Mouse (Mus musculus): Measurements from ENCODE around the gene Tmem186. TPM values are rescaled to one million over a fixed set of nuclear protein-coding genes. Genes with fewer than 3 reads are reported as not detected.
A peak's percentile ranks its signal among the peaks of the same experiment; 100 is the strongest.

Gene Tmem186
- polyA plus RNA-seq, 1 experiment from 2014 or later = 16.8 TPM

- no peaks in the 10 kb centered on the region for H3K4me1 ChIP-seq (replicated peaks; ENCODE audit: control insufficient read depth, insufficient read depth, low read length)
- H3K9me3 ChIP-seq (ENCODE audit: control insufficient read depth, low read length) = no peaks in the 10 kb centered on the region
- H3K9ac ChIP-seq (ENCODE audit: low read length) = no peak overlapping the region
- H3K27ac ChIP-seq (ENCODE audit: low read depth) = no peak overlapping the region
- no peak overlapping the region for H3K4me2 ChIP-seq (ENCODE audit: low read length)
- peak; percentile 63 for DNase-seq (ENCODE audit: low spot score)
- WGBS = 54% methylated on average over 4 of the region's 4 CpGs
- H3K4me3 ChIP-seq (ENCODE audit: low read depth, low read length) = no peak overlapping the region
- no peaks in the 10 kb centered on the region for H3K36me3 ChIP-seq (ENCODE audit: control insufficient read depth, insufficient read depth, low read length)
- ATAC-seq (replicated peaks; ENCODE audit: low FRiP score, low TSS enrichment, low read depth) = no peak
- no peaks in the 10 kb centered on the region for H3K27me3 ChIP-seq (replicated peaks; ENCODE audit: control insufficient read depth, insufficient read depth, low read length)
Measured at GRCm38 (mm10) chr16:8676800-8677199, 39.3 kb upstream of the Tmem186 start.

GRCm38 (mm10) chr16:8676228-8676627, 38.7 kb upstream of the Tmem186 start:
- H3K4me1 ChIP-seq (replicated peaks; ENCODE audit: control insufficient read depth, insufficient read depth, low read length) = no peaks in the 10 kb centered on the region
- no peak overlapping the region for H3K4me3 ChIP-seq (ENCODE audit: low read depth, low read length)
- DNase-seq (ENCODE audit: low spot score) (no peak), ATAC-seq (replicated peaks; ENCODE audit: low FRiP score, low TSS enrichment, low read depth) (no peak)
- H3K27ac ChIP-seq (ENCODE audit: low read depth) = no peak overlapping the region
- no peaks in the 10 kb centered on the region for H3K27me3 ChIP-seq (replicated peaks; ENCODE audit: control insufficient read depth, insufficient read depth, low read length)
- no peaks in the 10 kb centered on the region for H3K9me3 ChIP-seq (ENCODE audit: control insufficient read depth, low read length)
- H3K4me2 ChIP-seq (ENCODE audit: low read length) = no peak overlapping the region
- H3K9ac ChIP-seq (ENCODE audit: low read length) = no peak overlapping the region
- H3K36me3 ChIP-seq (ENCODE audit: control insufficient read depth, insufficient read depth, low read length) = no peaks in the 10 kb centered on the region
- 75% methylated on average over 2 of the region's 2 CpGs for WGBS

- no peaks in the 10 kb centered on the region for H3K36me3 ChIP-seq (ENCODE audit: control insufficient read depth, insufficient read depth, low read length)
- no peak overlapping the region for H3K27ac ChIP-seq (ENCODE audit: low read depth)
- ATAC-seq (replicated peaks; ENCODE audit: low FRiP score, low TSS enrichment, low read depth) (no peak), DNase-seq (ENCODE audit: low spot score) (no peak)
- no peak overlapping the region for H3K9ac ChIP-seq (ENCODE audit: low read length)
- H3K4me1 ChIP-seq (replicated peaks; ENCODE audit: control insufficient read depth, insufficient read depth, low read length) = peaks cover 3% of the 10 kb centered on the region
- H3K4me2 ChIP-seq (ENCODE audit: low read length) = no peak overlapping the region
- no peaks in the 10 kb centered on the region for H3K9me3 ChIP-seq (ENCODE audit: control insufficient read depth, low read length)
- no peak overlapping the region for H3K4me3 ChIP-seq (ENCODE audit: low read depth, low read length)
- WGBS = 83% methylated on average over 8 of the region's 8 CpGs
- no peaks in the 10 kb centered on the region for H3K27me3 ChIP-seq (replicated peaks; ENCODE audit: control insufficient read depth, insufficient read depth, low read length)
Measured at GRCm38 (mm10) chr16:8675559-8675958, 38.0 kb upstream of the Tmem186 start.

GRCm38 (mm10) chr16:8674165-8674564, 36.7 kb upstream of the Tmem186 start:
- peaks cover 17% of the 10 kb centered on the region for H3K4me1 ChIP-seq (replicated peaks; ENCODE audit: control insufficient read depth, insufficient read depth, low read length)
- 4% methylated on average over 8 of the region's 8 CpGs for WGBS
- H3K4me3 ChIP-seq (ENCODE audit: low read depth, low read length) = no peak overlapping the region
- ATAC-seq (replicated peaks; ENCODE audit: low FRiP score, low TSS enrichment, low read depth) = no peak
- H3K9me3 ChIP-seq (ENCODE audit: control insufficient read depth, low read length) = no peaks in the 10 kb centered on the region
- DNase-seq (ENCODE audit: low spot score) = peak; percentile 66
- no peak overlapping the region for H3K27ac ChIP-seq (ENCODE audit: low read depth)
- no peak overlapping the region for H3K9ac ChIP-seq (ENCODE audit: low read length)
- H3K27me3 ChIP-seq (replicated peaks; ENCODE audit: control insufficient read depth, insufficient read depth, low read length) = no peaks in the 10 kb centered on the region
- H3K36me3 ChIP-seq (ENCODE audit: control insufficient read depth, insufficient read depth, low read length) = 0 out of 2 replicates have a peak, but pooled peaks cover under 1% of the 10 kb centered on the region
- H3K4me2 ChIP-seq (ENCODE audit: low read length) = no peak overlapping the region

GRCm38 (mm10) chr16:8673343-8673742, 35.8 kb upstream of the Tmem186 start:
- ATAC-seq (replicated peaks; ENCODE audit: low FRiP score, low TSS enrichment, low read depth) (no peak), DNase-seq (ENCODE audit: low spot score) (no peak)
- WGBS = 71% methylated on average over 6 of the region's 6 CpGs
- Histone ChIP-seq H3K9ac (ENCODE audit: low read length) (no peak overlapping the region), H3K27me3 (replicated peaks; ENCODE audit: control insufficient read depth, insufficient read depth, low read length) (no peaks in the 10 kb centered on the region), H3K9me3 (ENCODE audit: control insufficient read depth, low read length) (no peaks in the 10 kb centered on the region), H3K27ac (ENCODE audit: low read depth) (no peak overlapping the region), H3K4me1 (replicated peaks; ENCODE audit: control insufficient read depth, insufficient read depth, low read length) (peaks cover 17% of the 10 kb centered on the region), H3K4me3 (ENCODE audit: low read depth, low read length) (no peak overlapping the region), H3K36me3 (ENCODE audit: control insufficient read depth, insufficient read depth, low read length) (0 out of 2 replicates have a peak, but pooled peaks cover 4% of the 10 kb centered on the region), H3K4me2 (ENCODE audit: low read length) (no peak overlapping the region)

GRCm38 (mm10) chr16:8672811-8673210, 35.3 kb upstream of the Tmem186 start:
- Histone ChIP-seq H3K36me3 (ENCODE audit: control insufficient read depth, insufficient read depth, low read length) (0 out of 2 replicates have a peak, but pooled peaks cover 4% of the 10 kb centered on the region), H3K27me3 (replicated peaks; ENCODE audit: control insufficient read depth, insufficient read depth, low read length) (no peaks in the 10 kb centered on the region), H3K9ac (ENCODE audit: low read length) (no peak overlapping the region), H3K9me3 (ENCODE audit: control insufficient read depth, low read length) (no peaks in the 10 kb centered on the region), H3K4me1 (replicated peaks; ENCODE audit: control insufficient read depth, insufficient read depth, low read length) (peaks cover 22% of the 10 kb centered on the region), H3K4me2 (ENCODE audit: low read length) (peak overlapping the region; percentile 58), H3K27ac (ENCODE audit: low read depth) (no peak overlapping the region), H3K4me3 (ENCODE audit: low read depth, low read length) (no peak overlapping the region)
- ATAC-seq (replicated peaks; ENCODE audit: low FRiP score, low TSS enrichment, low read depth) (no peak), DNase-seq (ENCODE audit: low spot score) (no peak)

GRCm38 (mm10) chr16:8672350-8672687, 34.8 kb upstream of the Tmem186 start:
- H3K27ac ChIP-seq (ENCODE audit: low read depth) = 0 out of 2 replicates have a peak overlapping the region, but pooled peaks have one; percentile 82
- WGBS = 0% methylated on average over 18 of the region's 18 CpGs
- peak overlapping the region; percentile 61; the same call in 1 of the 2 replicates for H3K9ac ChIP-seq (ENCODE audit: low read length)
- H3K9me3 ChIP-seq (ENCODE audit: control insufficient read depth, low read length) = no peaks in the 10 kb centered on the region
- H3K4me3 ChIP-seq (ENCODE audit: low read depth, low read length) = peak overlapping the region; percentile 57
- no peak for DNase-seq (ENCODE audit: low spot score)
- no peaks in the 10 kb centered on the region for H3K27me3 ChIP-seq (replicated peaks; ENCODE audit: control insufficient read depth, insufficient read depth, low read length)
- peak overlapping the region; percentile 58 for H3K4me2 ChIP-seq (ENCODE audit: low read length)
- H3K36me3 ChIP-seq (ENCODE audit: control insufficient read depth, insufficient read depth, low read length) = 0 out of 2 replicates have a peak, but pooled peaks cover 4% of the 10 kb centered on the region
- peaks cover 27% of the 10 kb centered on the region for H3K4me1 ChIP-seq (replicated peaks; ENCODE audit: control insufficient read depth, insufficient read depth, low read length)
- no peak for ATAC-seq (replicated peaks; ENCODE audit: low FRiP score, low TSS enrichment, low read depth)

- Histone ChIP-seq H3K4me2 (ENCODE audit: low read length) (peak within 1 kb of the TSS; percentile 58), H3K36me3 (ENCODE audit: control insufficient read depth, insufficient read depth, low read length) (0 out of 2 replicates have a peak, but pooled peaks cover 4% of the 10 kb centered on the region), H3K4me3 (ENCODE audit: low read depth, low read length) (peak within 1 kb of the TSS; percentile 57), H3K4me1 (replicated peaks; ENCODE audit: control insufficient read depth, insufficient read depth, low read length) (peaks cover 28% of the 10 kb centered on the region), H3K9me3 (ENCODE audit: control insufficient read depth, low read length) (no peaks in the 10 kb centered on the region), H3K27me3 (replicated peaks; ENCODE audit: control insufficient read depth, insufficient read depth, low read length) (no peaks in the 10 kb centered on the region), H3K9ac (ENCODE audit: low read length) (peak within 1 kb of the TSS; percentile 61), H3K27ac (ENCODE audit: low read depth) (peak within 1 kb of the TSS; percentile 82)
- ATAC-seq (replicated peaks; ENCODE audit: low FRiP score, low TSS enrichment, low read depth) = peak; percentile 90
- WGBS = under 1% methylated on average over 67 of the region's 67 CpGs
- DNase-seq (ENCODE audit: low spot score) = peak; percentile 96
Measured at GRCm38 (mm10) chr16:8671551-8672349, 34.2 kb upstream of the Tmem186 start, which contains the start of gene Carhsp1. Gene Carhsp1, minus strand, starts transcription at chr16:8672155.
